Mouse (Mus musculus) lung, postnatal 14 days (tissue): ENCODE data around the gene Prl2a1.
"Not testable (repeated sequence)": the region's sequence is repeated elsewhere in the genome, so short reads cannot be mapped to it uniquely, and the experiment has no call there.

Source experiments
- DNase-seq: peaks from one replicate; pipeline ENCODE4 v3.0.0; 2021

Gene Prl2a1

DNA sequence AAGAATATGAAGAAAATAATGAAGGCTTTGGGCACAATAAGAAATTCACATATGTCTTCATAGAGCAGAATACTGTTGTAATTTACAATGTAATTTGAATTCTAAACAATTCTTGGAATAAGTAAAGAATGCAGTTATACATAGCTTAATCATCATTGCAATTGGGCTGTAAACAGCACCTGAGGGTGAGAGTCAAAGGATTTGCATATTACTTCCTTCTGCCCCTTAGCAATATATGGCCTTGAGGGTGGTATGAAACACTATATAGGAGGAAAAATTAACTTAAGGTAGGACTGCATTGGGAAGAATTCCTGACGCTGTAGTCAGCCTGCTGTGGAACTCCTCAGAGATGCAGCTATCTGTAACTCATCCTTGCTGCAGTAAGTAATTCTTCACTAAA, at the start of gene Prl2a1:
Gene Prl2a1, plus strand, starts transcription at position 301 of the 400 bp plus-strand sequence.
- DNase-seq, result no peak

DNA sequence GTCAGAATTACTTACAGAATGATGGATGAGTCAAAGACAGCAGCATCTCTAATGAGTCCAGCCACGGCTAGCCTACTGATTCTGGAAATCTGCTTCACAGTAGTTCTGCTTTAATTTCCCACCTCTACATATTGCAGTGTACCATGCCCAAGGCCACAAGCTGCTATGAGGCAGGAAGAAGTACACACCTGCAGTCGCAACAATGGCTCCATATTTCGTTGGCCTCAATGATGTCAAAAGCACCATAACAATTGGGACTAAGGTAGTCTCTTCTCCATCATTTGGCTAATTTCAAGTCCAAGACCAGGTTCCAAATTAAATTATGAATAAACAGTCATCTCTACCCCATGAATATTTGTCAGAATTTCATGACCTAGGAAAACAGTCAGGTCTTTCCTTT, 20.8 kb upstream of the Prl2a1 start, which contains the start of gene Prl7c1:
Gene Prl7c1, minus strand, starts transcription at position 101 of the 400 bp plus-strand sequence.
- not testable (repeated sequence) for DNase-seq

DNA sequence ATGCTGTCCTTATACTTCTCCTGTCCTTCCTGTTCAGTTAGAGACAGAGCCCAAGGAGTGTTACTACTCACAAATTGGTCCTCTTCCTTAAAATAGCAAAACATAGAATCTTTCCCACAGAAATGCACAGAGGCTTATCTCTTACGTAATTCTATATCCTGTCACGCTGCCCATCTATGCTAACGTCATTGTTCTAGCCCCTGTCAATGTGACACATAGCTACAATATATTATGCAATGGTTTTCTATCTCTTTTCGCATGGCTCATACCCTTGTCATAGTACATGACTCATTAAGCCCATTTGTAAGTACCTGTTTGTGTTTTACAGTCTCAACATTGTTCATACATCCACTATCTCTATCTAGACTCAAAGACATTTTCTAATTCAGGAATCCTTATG, 2.2 kb upstream of the Prl2a1 start:
- DNase-seq, result no peak

DNA sequence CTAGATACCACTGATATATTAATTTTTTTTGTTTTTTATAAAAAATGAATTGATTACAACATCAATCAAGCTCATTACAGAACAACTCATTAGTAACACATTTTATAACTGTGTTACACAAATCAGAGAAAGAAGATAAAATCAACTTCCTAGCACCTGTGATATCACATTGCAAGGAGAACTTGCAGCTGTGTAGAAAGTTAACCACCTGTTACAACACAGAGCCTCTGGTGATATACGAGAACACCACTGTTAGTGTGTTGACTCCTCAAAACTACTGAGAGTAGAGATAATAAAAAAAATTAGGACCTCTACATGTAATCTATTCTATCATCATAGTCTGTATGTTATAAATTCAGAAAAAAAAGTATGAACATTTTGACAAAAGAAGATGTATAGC, 1.3 kb downstream of the Prl2a1 start:
- DNase-seq, result no peak

DNA sequence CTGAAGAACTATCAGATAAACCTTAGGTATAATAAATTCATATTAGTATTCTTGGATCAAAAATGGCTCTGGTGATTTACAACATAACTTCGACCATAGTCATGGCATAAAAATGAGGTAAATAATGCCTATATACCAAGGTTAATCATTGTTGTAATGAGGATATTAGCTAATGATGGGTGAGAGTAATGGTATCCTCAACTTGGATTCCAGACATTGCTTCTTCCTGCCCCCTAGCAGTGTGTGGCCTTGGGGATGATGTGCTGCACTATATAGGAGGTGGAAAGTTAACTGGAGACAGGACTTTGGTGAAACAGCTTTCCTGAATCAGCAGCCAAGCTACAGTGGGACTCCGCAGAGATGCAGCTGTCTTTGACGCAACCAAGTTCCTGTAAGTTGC, 47.6 kb downstream of the Prl2a1 start, which contains the start of gene Prl2c1:
Gene Prl2c1, plus strand, starts transcription at position 301 of the 400 bp plus-strand sequence.
- no peak for DNase-seq
